Mouse (Mus musculus) small intestine, adult 2 months (tissue): ENCODE measurements around the gene Rere.

ENCODE experiments used
- CTCF ChIP-seq: fragments of 200-500 bp; IDR thresholded peaks from 2 replicates; pipeline ENCODE4 v1.5.1; 2012; ENCODE audit warnings: low read depth, mild to moderate bottlenecking, control low read depth, inconsistent platforms, low read length, moderate library complexity, mixed read lengths; ENCODE audit not compliant: insufficient replicate concordance, insufficient read length; ENCODE audit errors: extremely low read depth
- POLR2A ChIP-seq: fragments of 200-500 bp; IDR thresholded peaks from 2 replicates; pipeline ENCODE4 v1.6.1; 2012; ENCODE audit warnings: low read depth, mild to moderate bottlenecking, control low read depth, inconsistent platforms, low read length, moderate library complexity

- no peak for TF ChIP-seq CTCF
- no peak for TF ChIP-seq POLR2A
These were observed 68.2 kb downstream of the Rere start for GRCm38 (mm10) chr4:150349680-150350101.
